Mouse (Mus musculus) layer of hippocampus, adult 9-10 months (tissue): ENCODE results near the gene Slc39a11.

Experiments used
- DNase-seq: peaks from one replicate; pipeline ENCODE4 v3.0.0; 2022; ENCODE audit warnings: low spot score

Slc39a11 gene

GRCm38 (mm10) chr11:113539502-113540209 is 110.2 kb downstream of the Slc39a11 start:
- no peak for DNase-seq

- no peak for DNase-seq
Observed at GRCm38 (mm10) chr11:113539079-113539478, 110.8 kb downstream of the Slc39a11 start.

GRCm38 (mm10) chr11:113538406-113538917 is 111.4 kb downstream of the Slc39a11 start:
- DNase-seq, result no peak

- no peak for DNase-seq
Observed at GRCm38 (mm10) chr11:113537715-113538114, 112.2 kb downstream of the Slc39a11 start.

GRCm38 (mm10) chr11:113537199-113537586 is 112.7 kb downstream of the Slc39a11 start:
- DNase-seq, result no peak

- DNase-seq, result no peak
Observed at GRCm38 (mm10) chr11:113536308-113537198, 113.3 kb downstream of the Slc39a11 start.

- no peak for DNase-seq
Observed at GRCm38 (mm10) chr11:113534341-113534740, 115.5 kb downstream of the Slc39a11 start.

- DNase-seq, result no peak
Observed at GRCm38 (mm10) chr11:113533931-113534330, 115.9 kb downstream of the Slc39a11 start.

- no peak for DNase-seq
Observed at GRCm38 (mm10) chr11:113528391-113528790, 121.5 kb downstream of the Slc39a11 start.

GRCm38 (mm10) chr11:113525731-113526130 is 124.1 kb downstream of the Slc39a11 start:
- no peak for DNase-seq

- DNase-seq, result no peak
Observed at GRCm38 (mm10) chr11:113522726-113523125, 127.2 kb downstream of the Slc39a11 start.

- DNase-seq, result no peak
Observed at GRCm38 (mm10) chr11:113521469-113522190, 128.2 kb downstream of the Slc39a11 start.

- DNase-seq, result no peak
Observed at GRCm38 (mm10) chr11:113520851-113521461, 128.9 kb downstream of the Slc39a11 start.

- DNase-seq, result no peak
Observed at GRCm38 (mm10) chr11:113520373-113520772, 129.5 kb downstream of the Slc39a11 start.

- DNase-seq, result no peak
Observed at GRCm38 (mm10) chr11:113519973-113520372, 129.9 kb downstream of the Slc39a11 start.

- DNase-seq, result no peak
Observed at GRCm38 (mm10) chr11:113518176-113518575, 131.7 kb downstream of the Slc39a11 start.

GRCm38 (mm10) chr11:113516156-113516555 is 133.7 kb downstream of the Slc39a11 start:
- no peak for DNase-seq

GRCm38 (mm10) chr11:113512976-113513375 is 136.9 kb downstream of the Slc39a11 start:
- DNase-seq, result no peak

GRCm38 (mm10) chr11:113512150-113512549 is 137.7 kb downstream of the Slc39a11 start:
- no peak for DNase-seq

GRCm38 (mm10) chr11:113510969-113511625 is 138.8 kb downstream of the Slc39a11 start:
- no peak for DNase-seq

- DNase-seq, result no peak
Observed at GRCm38 (mm10) chr11:113510249-113510648, 139.6 kb downstream of the Slc39a11 start.
